Mouse (Mus musculus): Measurements from ENCODE around the gene Acsl1.

Gene Acsl1

DNA sequence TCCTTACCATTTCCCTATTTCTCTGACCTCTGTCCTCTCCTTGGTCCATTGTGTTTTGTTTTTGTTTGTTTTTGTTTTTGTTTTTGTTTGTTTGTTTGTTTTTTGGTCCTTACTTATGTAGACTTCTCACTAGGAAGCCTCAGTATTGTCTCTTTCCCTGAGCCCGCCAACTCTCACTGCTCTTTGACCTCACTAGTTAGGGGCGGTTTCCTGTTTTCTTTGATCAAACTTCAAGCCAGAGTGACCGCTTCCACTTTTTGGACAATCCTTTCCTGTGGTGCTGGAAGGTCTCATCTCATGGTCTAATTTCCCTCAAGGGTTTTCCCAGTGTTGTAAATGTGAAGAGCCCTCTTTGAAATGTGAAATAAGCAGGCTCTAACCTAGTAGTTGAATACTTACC lies 33.4 kb downstream of the Acsl1 start:
- ATAC-seq (ENCODE audit: low TSS enrichment) = no peak

DNA sequence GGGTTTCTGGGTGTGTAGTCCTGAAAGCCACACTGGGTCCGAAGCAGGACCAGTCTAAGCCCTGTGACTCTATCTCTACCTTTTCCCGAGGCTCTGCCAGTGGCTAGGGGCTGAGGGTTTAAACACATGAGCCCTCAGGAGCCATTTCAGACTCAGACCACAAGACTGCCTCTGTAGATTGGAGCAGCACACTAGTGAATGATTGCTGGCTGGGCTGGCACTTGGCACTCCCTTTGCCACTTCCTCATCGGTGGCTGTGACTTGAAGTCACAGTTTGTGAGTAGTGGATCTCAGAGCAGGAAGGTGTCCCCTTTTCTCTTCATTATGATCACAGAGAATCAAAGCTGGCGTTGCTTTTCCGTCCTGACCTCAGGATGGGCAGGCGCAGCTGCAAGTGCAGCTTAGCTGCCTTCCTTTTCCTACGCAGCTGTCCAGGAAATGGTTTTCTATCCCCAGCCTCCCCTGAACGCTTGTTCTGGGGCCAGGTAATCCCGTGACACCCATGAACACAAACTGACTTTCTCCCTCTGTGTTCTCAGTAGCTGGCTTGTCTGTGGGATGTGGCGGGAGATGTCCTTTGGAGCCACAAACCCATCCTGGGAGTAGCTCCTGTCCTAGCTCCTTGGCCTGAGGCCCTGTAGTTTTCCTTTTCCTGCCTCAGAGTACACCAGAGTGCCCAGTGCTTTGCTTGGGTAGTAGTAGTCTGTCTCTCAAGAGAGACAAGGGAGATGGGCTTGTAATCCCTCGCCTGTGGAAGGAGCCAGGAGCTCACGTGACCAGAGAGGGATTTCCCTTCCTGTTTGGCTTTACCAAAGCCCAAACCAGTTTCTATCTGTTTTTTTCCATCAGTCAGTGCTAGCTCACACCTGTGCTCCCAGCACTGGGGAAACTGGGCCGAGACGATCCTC lies 37.9 kb downstream of the Acsl1 start:
- ATAC-seq (ENCODE audit: low TSS enrichment) = no peak; the same call in 1 of the 2 replicates

DNA sequence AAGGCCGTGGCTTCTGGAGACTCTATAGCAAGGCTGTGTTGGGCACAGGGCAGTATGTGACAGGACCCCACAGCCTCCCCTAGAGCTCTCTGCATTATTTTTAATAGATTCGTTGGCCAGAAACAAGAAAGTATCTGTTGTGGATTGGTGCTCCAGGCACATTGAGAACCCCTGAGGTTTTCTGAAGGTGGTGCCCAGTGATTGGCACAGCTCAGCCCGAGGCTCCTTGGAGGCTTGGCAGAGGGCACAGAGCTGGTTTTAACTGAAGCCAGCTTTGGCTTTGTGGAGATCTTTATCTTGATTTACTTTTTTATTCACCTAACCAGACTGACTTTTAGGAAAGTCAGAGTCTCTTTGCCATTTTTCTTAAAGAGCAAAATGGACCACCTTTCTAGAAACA lies 38.6 kb downstream of the Acsl1 start:
- ATAC-seq (ENCODE audit: low TSS enrichment) = no peak

DNA sequence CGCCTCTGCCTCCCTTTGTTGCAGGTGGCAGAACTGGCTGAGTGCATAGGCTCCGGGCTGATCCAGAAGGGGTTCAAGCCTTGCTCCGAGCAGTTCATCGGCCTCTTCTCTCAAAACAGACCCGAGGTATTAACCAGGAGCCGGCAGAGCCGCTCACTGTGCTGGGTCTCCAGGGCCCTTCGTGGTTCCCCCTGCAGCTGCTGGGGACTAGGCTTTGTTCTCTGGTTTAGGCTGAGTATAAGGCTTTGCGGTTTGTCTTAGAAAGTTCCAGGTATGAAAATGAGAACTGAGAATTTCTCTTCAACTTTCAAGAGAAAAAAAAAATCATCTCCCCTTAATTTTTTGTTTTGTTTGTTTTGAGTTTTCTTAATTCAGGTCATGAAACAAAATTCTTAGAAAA lies 40.5 kb downstream of the Acsl1 start:
- no peak for ATAC-seq (ENCODE audit: low TSS enrichment)

DNA sequence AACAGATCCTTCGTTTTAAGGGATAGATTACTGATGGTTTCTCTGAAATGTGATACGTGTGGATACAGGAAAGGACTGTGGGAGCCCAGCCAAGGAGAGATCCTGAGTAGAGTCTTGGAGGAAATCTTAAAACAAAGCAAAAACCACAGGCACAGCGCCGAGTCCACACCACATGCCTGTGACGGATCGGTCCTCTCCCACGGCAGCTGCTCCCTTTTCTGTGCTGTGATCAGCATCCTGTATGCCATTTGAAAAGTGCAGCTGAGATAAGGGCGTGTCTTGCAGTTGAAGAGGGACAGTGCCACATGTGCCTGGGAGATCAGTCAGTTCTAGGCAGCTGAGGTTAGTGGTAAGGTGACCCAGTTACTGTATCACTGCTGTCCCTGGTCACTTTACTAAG lies 41.7 kb downstream of the Acsl1 start:
- peak; percentile 50 for ATAC-seq (ENCODE audit: low TSS enrichment)

DNA sequence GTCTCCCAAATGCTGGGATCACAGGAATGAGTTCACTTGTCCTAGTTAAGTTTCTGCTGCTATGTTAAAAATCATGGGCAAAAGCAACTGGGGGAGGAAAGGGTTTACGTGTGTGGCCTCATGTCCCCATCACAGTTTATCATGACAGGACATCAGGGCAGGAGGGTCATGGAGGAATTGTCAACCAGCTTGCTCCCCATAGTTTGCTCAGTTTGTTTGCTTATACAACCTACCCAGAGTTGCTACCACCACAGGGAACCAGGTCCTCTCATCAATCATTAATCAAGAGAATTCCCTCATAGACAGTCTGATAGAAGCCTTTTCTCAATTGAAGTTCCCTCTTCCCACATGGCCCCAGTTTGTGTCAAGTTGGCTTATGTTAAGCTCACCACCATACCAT lies 43.2 kb downstream of the Acsl1 start:
- no peak for ATAC-seq (ENCODE audit: low TSS enrichment)

GRCm38 (mm10) chr8:46520667-46521066 lies 49.8 kb downstream of the Acsl1 start:
- ATAC-seq (ENCODE audit: low TSS enrichment) = no peak

DNA sequence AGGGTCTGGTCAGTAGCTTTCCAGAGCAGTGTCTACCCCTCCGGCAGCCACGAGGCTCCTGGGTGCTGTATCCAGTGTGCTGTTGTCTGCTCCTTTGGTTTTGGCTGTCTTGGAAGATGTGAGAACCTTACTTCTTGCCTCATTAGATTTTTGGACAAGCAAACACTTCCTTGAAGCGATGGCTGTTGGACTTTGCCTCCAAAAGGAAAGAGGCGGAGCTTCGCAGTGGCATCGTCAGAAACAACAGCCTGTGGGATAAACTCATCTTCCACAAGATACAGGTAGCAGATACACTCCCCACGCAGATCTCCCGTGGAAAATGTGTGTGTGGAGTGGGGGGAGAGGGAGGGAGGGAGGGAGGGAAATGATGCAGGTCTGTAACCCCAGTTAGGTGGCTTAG lies 55.3 kb downstream of the Acsl1 start:
- no peak for ATAC-seq (ENCODE audit: low TSS enrichment)

DNA sequence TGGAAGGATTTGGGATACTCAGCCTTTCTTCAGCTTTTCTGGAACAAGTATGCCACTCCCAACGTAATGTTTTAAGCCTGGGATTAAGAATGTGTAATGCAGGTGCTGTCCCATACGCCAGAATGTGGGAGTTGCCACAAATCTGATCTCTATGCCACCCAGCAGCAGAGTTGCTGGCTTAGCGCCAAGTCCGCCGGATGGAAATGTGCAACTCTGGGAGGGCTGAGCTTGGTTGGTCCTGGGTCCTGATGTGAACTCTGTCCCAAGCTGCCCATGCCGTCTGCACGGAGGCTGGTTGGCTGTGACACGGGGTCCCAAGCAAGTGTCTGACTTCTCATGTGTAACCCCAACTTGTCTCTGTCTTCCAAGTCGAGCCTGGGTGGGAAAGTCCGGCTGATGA lies 56.0 kb downstream of the Acsl1 start:
- no peak for ATAC-seq (ENCODE audit: low TSS enrichment)

GRCm38 (mm10) chr8:46529508-46529907 lies 58.7 kb downstream of the Acsl1 start:
- no peak for ATAC-seq (ENCODE audit: low TSS enrichment)

DNA sequence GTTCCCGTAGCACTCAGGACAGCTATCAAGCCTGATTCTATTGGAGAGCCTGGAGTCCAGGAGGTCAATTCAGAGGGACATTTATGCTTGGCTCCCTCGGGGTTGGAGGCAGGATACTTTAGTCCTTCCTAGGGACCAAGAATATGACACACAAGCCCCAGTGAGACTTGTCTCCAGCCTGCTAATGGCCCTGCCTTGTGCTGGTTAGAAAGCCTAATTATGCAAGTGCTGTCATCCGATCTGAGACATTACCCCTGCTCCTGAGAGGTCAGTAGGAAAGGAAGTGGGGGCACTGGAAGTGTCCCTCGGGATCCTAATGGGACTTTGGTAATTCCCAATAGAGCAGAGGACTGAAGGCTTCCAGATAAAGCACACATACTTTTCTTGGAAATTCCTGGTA lies 59.7 kb downstream of the Acsl1 start:
- no peak for ATAC-seq (ENCODE audit: low TSS enrichment)

DNA sequence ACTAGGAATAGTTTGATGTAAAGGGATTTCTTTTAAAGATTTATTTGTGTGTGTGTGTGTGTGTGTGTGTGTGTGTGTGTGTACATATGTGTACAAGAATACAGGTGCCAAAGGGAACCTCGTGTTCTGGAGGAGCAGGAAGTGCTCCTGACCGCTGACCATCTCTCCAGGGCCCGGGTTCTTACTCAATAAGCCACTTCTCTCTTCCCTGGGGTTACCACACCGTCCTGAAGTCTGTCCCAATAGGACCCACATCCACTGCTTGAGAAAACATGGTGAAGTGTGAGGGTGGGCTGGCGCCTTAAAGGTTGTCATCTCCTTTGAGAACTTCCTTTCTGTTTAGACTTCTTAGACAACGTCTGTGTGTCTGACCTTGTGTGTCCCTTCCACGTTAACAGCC lies 63.1 kb downstream of the Acsl1 start:
- ATAC-seq (ENCODE audit: low TSS enrichment) = no peak

DNA sequence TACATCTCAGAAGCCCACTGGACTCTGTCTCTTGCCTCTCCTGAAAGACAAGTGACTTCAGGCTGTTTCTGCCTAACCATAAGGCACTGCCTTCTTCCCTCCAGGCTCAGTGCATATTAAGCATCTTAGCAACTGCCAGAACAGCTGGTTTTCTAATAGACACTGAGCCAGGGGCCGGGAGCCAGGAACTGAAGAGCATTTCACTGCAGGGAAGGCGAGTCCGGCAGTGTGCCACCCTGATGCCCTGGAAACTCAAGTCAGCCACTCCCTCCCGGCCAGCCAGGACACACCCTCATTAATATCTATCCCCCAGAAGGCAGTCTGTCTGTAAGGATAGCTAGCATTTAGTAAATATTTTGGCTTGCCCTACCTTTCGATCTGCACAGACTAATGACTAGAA lies 68.9 kb downstream of the Acsl1 start:
- ATAC-seq (ENCODE audit: low TSS enrichment) = peak; percentile 22; the same call in 1 of the 2 replicates

DNA sequence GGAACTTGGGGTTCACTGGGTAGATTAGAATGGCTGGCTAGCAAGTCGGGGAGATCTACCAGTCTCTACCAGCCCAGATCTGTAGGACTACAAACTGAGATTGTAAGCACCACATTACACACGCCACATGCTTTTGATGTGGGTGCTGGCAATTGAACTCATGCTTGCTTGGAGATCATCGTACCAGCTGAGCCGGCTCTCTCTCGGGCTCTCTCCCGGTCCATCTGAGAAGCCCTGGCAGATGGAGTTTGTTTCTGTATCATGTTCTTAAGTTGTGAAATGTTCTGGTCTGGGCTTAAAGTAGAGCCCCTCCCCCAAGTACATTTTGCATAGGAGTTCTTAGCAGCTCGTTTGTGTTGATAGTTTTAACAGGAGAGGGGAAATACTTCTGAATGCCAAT lies 72.4 kb downstream of the Acsl1 start:
- ATAC-seq (ENCODE audit: low TSS enrichment) = no peak

GRCm38 (mm10) chr8:46543662-46544061 lies 72.8 kb downstream of the Acsl1 start:
- ATAC-seq (ENCODE audit: low TSS enrichment) = no peak

DNA sequence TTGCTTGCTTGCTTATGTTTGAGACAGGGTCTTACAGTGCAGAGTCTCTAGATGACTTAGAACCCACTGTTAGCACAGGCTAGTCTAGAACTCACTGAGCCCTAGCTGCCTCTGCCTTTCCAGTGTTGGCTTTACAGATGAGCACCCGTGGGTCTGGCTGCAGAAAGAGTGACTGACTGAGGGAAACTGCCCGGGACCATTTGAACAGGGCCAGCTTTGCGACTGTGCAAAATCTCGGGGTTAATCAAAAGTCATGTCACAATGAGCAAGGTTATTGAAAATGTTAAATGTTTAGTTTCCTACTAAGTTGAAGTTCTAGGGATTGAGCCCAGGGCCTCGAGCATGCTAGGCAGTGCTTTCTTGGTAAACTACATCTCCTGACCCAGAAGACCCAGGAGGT lies 75.0 kb downstream of the Acsl1 start:
- no peak for ATAC-seq (ENCODE audit: low TSS enrichment)

- no peak for ATAC-seq (ENCODE audit: low TSS enrichment)
These were observed 75.8 kb downstream of the Acsl1 start for GRCm38 (mm10) chr8:46546431-46547176.

DNA sequence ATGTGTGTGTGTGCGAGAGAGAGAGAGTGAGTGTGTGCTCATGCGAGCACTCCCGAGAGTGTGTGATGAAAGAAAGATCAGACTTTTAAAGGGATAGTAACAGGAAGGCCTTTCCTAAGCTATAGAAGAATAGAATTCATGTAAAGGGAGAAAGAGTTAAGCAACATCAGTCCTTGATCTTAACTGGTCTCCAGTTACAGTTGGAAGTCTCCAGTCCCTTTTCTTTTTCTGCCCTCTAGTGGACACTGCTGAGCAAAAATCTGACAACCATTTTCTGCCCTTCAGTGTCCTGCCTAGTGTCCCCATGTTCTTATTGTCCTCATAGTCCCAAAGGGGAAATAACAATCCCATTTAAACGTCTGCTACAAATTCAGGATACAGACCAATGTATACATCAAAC lies 76.4 kb downstream of the Acsl1 start:
- ATAC-seq (ENCODE audit: low TSS enrichment) = 0 out of 2 replicates have a peak, but pooled peaks have one; percentile 38

- no peak for ATAC-seq (ENCODE audit: low TSS enrichment)
These were observed 79.2 kb downstream of the Acsl1 start for GRCm38 (mm10) chr8:46550058-46550457.

DNA sequence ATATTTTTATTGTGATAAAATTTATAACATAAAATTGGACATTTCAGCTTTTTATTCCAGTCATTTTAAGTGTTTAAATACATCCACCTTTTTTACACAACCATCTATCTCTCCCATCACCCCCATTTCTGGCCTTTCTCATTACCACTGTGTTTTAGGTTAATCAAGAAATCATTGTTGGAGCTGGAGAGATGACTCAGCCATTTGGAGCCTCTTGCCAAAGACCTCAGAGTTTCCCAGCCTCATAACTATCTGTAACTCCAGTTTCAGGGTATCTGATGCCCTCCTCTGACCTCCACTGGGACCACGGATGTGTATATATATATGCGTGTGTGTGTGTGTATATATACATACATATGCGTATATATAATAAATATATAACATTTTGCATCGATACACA lies 80.2 kb downstream of the Acsl1 start:
- ATAC-seq (ENCODE audit: low TSS enrichment) = no peak

GRCm38 (mm10) chr8:46551615-46552440 lies 81.0 kb downstream of the Acsl1 start, which contains the start of gene Cenpu:
TSS of gene Cenpu (plus strand) at chr8:46552028.
- ATAC-seq (ENCODE audit: low TSS enrichment) = peak; percentile 96

DNA sequence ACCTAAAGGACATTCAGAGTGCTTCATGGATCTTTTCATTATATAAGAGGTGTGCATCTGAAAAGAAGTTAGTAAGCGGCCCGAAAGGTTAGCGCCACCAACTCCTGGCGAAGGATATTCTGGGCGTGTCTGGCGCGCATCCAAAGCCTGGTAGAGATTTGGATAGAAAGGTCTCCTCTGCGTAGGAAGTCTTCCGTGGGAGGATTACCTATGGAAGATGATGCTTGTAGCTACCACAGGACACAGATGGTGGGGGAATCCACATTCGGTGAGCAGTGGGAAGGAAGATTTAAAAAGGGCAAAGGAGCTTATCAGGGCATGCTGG lies 81.6 kb downstream of the Acsl1 start:
- 0 out of 2 replicates have a peak, but pooled peaks have one; percentile 8 for ATAC-seq (ENCODE audit: low TSS enrichment)
